10 mouse cellular contexts compared by ENCODE assay signal in the genomic region with DNA sequence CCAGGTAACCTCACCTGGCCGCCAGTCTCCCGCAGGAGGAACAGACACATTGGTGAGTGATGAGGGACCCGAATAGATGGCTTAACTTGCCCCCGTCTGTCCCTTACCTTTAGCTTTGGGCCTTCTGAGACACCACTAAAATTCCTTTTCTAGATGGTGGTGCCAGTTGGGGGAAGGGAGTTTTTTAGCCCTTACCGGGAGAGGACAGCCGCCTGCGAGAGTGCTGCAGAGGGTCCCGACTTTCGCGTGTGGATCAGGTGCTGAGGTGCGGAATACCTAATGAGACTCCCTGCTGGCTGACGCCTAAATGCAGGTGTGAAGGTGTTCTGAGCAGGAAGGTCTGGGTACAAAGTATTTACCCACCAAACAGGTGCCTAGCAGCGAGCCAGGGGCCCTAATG. TPM values are rescaled to one million over a fixed set of nuclear protein-coding genes. Genes with fewer than 3 reads are reported as not detected.
DNase-seq lines count a peak whose midpoint lies in the region; ATAC-seq lines count a peak whose summit lies in the region.
"Had no signal": no experiment of that assay in that cellular context is flagged by ENCODE, and none has a peak within 500 bp of the region (broad histone marks: within the 10 kb centered on the region; RNA-seq: fewer than 3 reads in every experiment).

No protein-coding gene starts in this region.

- H3K4me1 ChIP-seq in heart, embryonic 15.5 days (replicated peaks) = peaks cover 14% of the 10 kb centered on the region
- H3K4me1 ChIP-seq in hindbrain, embryonic 11.5 days (replicated peaks; ENCODE audit: control insufficient read depth, insufficient read depth, low read length) = peaks cover 4% of the 10 kb centered on the region; the same call in 1 of the 2 replicates
- peaks cover 22% of the 10 kb centered on the region for H3K4me1 ChIP-seq in midbrain, embryonic 12.5 days

- 0 out of 2 replicates have a peak overlapping the region, but pooled peaks have one; percentile 33 for H3K9ac ChIP-seq in heart, embryonic 15.5 days
- peak overlapping the region; percentile 51; the same call in 1 of the 2 replicates for H3K9ac ChIP-seq in hindbrain, embryonic 11.5 days (ENCODE audit: low read depth, low read length)
- peak overlapping the region; percentile 70 for H3K9ac ChIP-seq in midbrain, embryonic 12.5 days (replicated peaks)

- DNase-seq in heart, adult 9 months (ENCODE audit: low spot score in 2 of 2) = no peak
- peak; percentile 21 for DNase-seq in cerebellum, adult 9-11 months
- DNase-seq in hindbrain, embryonic 11.5 days (ENCODE audit: low spot score) = peak; percentile 23
- no peak for DNase-seq in MN1 (ENCODE audit: low spot score)
- no peak for DNase-seq in adrenal gland, postnatal 25 days
- no peak for DNase-seq in lung, postnatal 36 days
- DNase-seq: kidney, adult 11 months had no signal

- peak overlapping the region; percentile 53 for H3K4me3 ChIP-seq in heart, embryonic 15.5 days
- peak overlapping the region; percentile 55 for H3K4me3 ChIP-seq in hindbrain, embryonic 11.5 days (ENCODE audit: low read depth, low read length)
- peak overlapping the region; percentile 64 for H3K4me3 ChIP-seq in midbrain, embryonic 12.5 days

- H3K27ac ChIP-seq in heart, embryonic 15.5 days = no peak overlapping the region
- H3K27ac ChIP-seq in hindbrain, embryonic 11.5 days (ENCODE audit: low read depth, low read length) = no peak overlapping the region
- peak overlapping the region; percentile 56; the same call in 1 of the 2 replicates for H3K27ac ChIP-seq in midbrain, embryonic 12.5 days (replicated peaks)

- ATAC-seq in heart, embryonic 15.5 days (replicated peaks; ENCODE audit: insufficient number of reproducible peaks, insufficient read depth, low FRiP score, low read depth) = no peak
- peak; percentile 28 for ATAC-seq in hindbrain, embryonic 11.5 days (ENCODE audit: low FRiP score)
- ATAC-seq in midbrain, embryonic 12.5 days (ENCODE audit: low FRiP score, low read depth) = peak; percentile 23

- H3K4me2 ChIP-seq in heart, embryonic 15.5 days = peak overlapping the region; percentile 91
- peak overlapping the region; percentile 89 for H3K4me2 ChIP-seq in hindbrain, embryonic 11.5 days (replicated peaks; ENCODE audit: low read depth, low read length)
- peak overlapping the region; percentile 96 for H3K4me2 ChIP-seq in midbrain, embryonic 12.5 days (replicated peaks)

- H3K27me3 ChIP-seq in heart, embryonic 15.5 days = peaks cover 55% of the 10 kb centered on the region
- H3K27me3 ChIP-seq in hindbrain, embryonic 11.5 days (ENCODE audit: control insufficient read depth, insufficient read depth, low read length) = peaks cover 27% of the 10 kb centered on the region
- H3K27me3 ChIP-seq in midbrain, embryonic 12.5 days = peaks cover 37% of the 10 kb centered on the region

- WGBS in heart, embryonic 15.5 days = 2% methylated on average over 13 of the region's 13 CpGs
- 1% methylated on average over 13 of the region's 13 CpGs for WGBS in hindbrain, embryonic 11.5 days
- 1% methylated on average over 13 of the region's 13 CpGs for WGBS in midbrain, embryonic 12.5 days

- H3K36me3 ChIP-seq in heart, embryonic 15.5 days = no peaks in the 10 kb centered on the region
- H3K36me3 ChIP-seq in hindbrain, embryonic 11.5 days (ENCODE audit: control insufficient read depth, insufficient read depth, low read length) = no peaks in the 10 kb centered on the region
- H3K36me3 ChIP-seq in midbrain, embryonic 12.5 days = no peaks in the 10 kb centered on the region

- H3K9me3 ChIP-seq in heart, embryonic 15.5 days (replicated peaks) = no peaks in the 10 kb centered on the region
- no peaks in the 10 kb centered on the region for H3K9me3 ChIP-seq in hindbrain, embryonic 11.5 days (ENCODE audit: control insufficient read depth, low read length)
- H3K9me3 ChIP-seq in midbrain, embryonic 12.5 days = no peaks in the 10 kb centered on the region

RNA-seq across cellular contexts. Expression of a gene that starts 0.4 kb away (rescaled TPM):
- 0.06 and 0.51 TPM in 2 replicates for polyA plus RNA-seq in heart, embryonic 15.5 days (2015; fragmentation: Nextera tagmentation; extraction: Ambion mirVana)
- polyA plus RNA-seq in hindbrain, embryonic 11.5 days (2014; fragmentation: Nextera tagmentation; extraction: Ambion mirVana) = 0.59 and 0.73 TPM in 2 replicates
- 2.2 and 2.3 TPM in 2 replicates for polyA plus RNA-seq in midbrain, embryonic 12.5 days (2016; fragmentation: Nextera tagmentation; extraction: Ambion mirVana)
- 3.4 and 5.3 TPM in 2 replicates for total RNA-seq in adrenal gland, postnatal 25 days (2021)
- total RNA-seq: common myeloid progenitor, adult 5-6 weeks had no signal

RNA-seq across cellular contexts. Expression of a gene that starts 39.5 kb away (rescaled TPM):
- 11,796 and 13,111 TPM in 2 replicates for polyA plus RNA-seq in heart, embryonic 15.5 days (2015; fragmentation: Nextera tagmentation; extraction: Ambion mirVana)
- 23.0 and 48.0 TPM in 2 replicates for polyA plus RNA-seq in hindbrain, embryonic 11.5 days (2014; fragmentation: Nextera tagmentation; extraction: Ambion mirVana)
- polyA plus RNA-seq in midbrain, embryonic 12.5 days (2016; fragmentation: Nextera tagmentation; extraction: Ambion mirVana) = 4.3 and 4.6 TPM in 2 replicates
- total RNA-seq in adrenal gland, postnatal 25 days (2021) = not detected in 2 replicates
- total RNA-seq: common myeloid progenitor, adult 5-6 weeks had no signal

Comparison
In these comparisons a context has a peak if more than half of its experiments do, and no peak if none do; other contexts are left out.
1. DNase-seq: peak in cerebellum, adult 9-11 months (single experiment) and hindbrain, embryonic 11.5 days (single experiment); none in heart, adult 9 months (0 of 2), MN1 (single experiment), adrenal gland, postnatal 25 days (single experiment) and lung, postnatal 36 days (single experiment).
2. RNA of a gene that starts 39.5 kb away (polyA plus RNA-seq): 11,796 to 13,111 TPM in heart, embryonic 15.5 days; 23.0 to 48.0 TPM in hindbrain, embryonic 11.5 days and 4.3 to 4.6 TPM in midbrain, embryonic 12.5 days; every median in the first group is over 100 times any median in the second.
3. Peak in every context shown above with its lines, with median percentiles within 50 percentile points of each other: H3K4me2 ChIP-seq, H3K4me3 ChIP-seq and H3K9ac ChIP-seq.